Mouse (Mus musculus) liver, postnatal 0 days (tissue): ENCODE data around the gene Snx22.

Experiments used
- CTCF ChIP-seq: sonication (generic); IDR thresholded peaks from 2 replicates; pipeline ENCODE4 v1.5.1; 2016; ENCODE audit warnings: antibody characterized with exemption, low read depth
- EP300 ChIP-seq: IDR thresholded peaks from 2 replicates; pipeline ENCODE4 v1.6.1; 2016; ENCODE audit warnings: antibody characterized with exemption, low read depth, mild to moderate bottlenecking

DNA sequence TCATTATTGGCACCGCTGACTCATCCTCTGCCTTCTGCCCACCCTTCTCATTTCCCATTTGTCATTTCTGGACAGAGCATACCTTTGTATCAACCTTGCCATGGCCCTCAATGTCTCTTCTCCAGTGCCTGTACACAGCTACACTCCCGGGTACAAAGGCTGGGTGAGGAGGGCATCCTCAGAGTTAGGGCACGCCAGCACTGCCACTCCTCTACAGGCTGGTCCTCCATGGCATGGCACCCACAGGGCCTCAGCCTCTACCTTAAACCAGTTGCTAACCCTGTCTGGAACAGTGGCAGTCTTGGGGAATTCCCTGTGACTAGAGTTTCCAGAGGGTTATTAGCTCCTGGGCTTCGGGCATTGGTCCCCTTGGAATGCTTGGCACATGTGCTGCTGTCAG lies 30.9 kb downstream of the Snx22 start:
- TF ChIP-seq CTCF (no peak), EP300 (no peak)
